Mouse (Mus musculus): ENCODE results near the gene Iqcf5. TPM values are rescaled to one million over a fixed set of nuclear protein-coding genes. Genes with fewer than 3 reads are reported as not detected.

Iqcf5 gene
- polyA plus RNA-seq, 2 experiments = not detected

DNA sequence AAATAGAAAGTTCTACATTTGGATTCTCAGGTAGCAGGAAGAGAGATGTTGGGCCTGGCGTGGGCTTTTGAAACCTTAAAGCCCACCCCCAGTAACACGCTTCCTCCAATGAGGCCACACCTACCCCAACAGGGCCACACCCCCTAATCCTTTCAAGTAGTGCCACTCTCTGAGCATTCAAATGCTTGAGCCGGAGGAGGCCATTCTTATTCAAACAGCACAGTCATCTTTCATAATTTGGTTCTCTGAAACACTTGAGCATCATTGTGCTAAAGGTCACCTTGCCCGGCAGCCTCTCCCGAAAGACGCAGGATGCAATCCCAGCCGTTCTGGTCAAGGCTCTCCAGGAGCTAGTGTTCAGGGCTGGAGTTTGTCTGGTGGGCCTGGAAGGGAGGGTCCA lies 19.9 kb downstream of the Iqcf5 start:
- Histone ChIP-seq H3K4me1 (ENCODE audit: control insufficient read depth, insufficient read depth, low read length) (no peaks in the 10 kb centered on the region), H3K4me2 (replicated peaks; ENCODE audit: low read depth, low read length, severe bottlenecking) (no peak overlapping the region), H3K4me3 (replicated peaks; ENCODE audit: low read length) (no peak overlapping the region), H3K27me3 (ENCODE audit: control insufficient read depth, insufficient read depth, low read length) (no peaks in the 10 kb centered on the region), H3K27ac (replicated peaks; ENCODE audit: low read depth, low read length) (no peak overlapping the region), H3K36me3 (ENCODE audit: control insufficient read depth, insufficient read depth, low read length) (no peaks in the 10 kb centered on the region), H3K9ac (ENCODE audit: low read depth, low read length, severe bottlenecking) (no peak overlapping the region), H3K9me3 (ENCODE audit: control insufficient read depth, low read length) (no peaks in the 10 kb centered on the region)
- 92% methylated on average over 7 of the region's 7 CpGs for WGBS
- ATAC-seq (ENCODE audit: low FRiP score, low read depth) (no peak), DNase-seq (ENCODE audit: low spot score) (no peak)
- TF ChIP-seq POLR2A (IDR thresholded peaks at IDR 0.05; ENCODE audit: borderline replicate concordance, extremely low read depth, insufficient read depth, insufficient read length) = no peak

DNA sequence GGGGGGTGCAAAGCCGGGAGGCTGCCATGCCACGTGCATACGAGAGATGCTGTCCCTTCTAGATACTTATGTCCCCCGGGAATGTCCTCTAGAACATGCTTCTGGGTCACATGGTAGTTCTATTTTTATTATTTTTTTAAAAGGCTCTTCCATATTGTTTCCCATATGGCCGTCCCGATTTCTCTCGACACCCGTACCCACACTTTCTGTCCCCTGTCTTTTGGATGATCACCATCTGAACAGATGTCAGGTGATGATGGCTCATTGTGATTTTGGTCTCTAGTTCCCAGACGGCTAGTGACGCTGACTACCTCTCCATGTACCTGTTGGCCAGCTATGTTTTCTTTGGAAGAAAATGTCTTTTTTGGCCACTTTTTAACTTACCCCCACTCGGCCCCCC lies 20.6 kb downstream of the Iqcf5 start:
- DNase-seq (ENCODE audit: low spot score) (no peak), ATAC-seq (ENCODE audit: low FRiP score, low read depth) (no peak)
- no peaks in the 10 kb centered on the region for H3K27me3 ChIP-seq (ENCODE audit: control insufficient read depth, insufficient read depth, low read length)
- H3K27ac ChIP-seq (replicated peaks; ENCODE audit: low read depth, low read length) = no peak overlapping the region
- no peak overlapping the region for H3K4me2 ChIP-seq (replicated peaks; ENCODE audit: low read depth, low read length, severe bottlenecking)
- H3K36me3 ChIP-seq (ENCODE audit: control insufficient read depth, insufficient read depth, low read length) = no peaks in the 10 kb centered on the region
- no peak overlapping the region for H3K9ac ChIP-seq (ENCODE audit: low read depth, low read length, severe bottlenecking)
- 91% methylated on average over 11 of the region's 11 CpGs for WGBS
- H3K4me3 ChIP-seq (replicated peaks; ENCODE audit: low read length) = no peak overlapping the region
- no peaks in the 10 kb centered on the region for H3K9me3 ChIP-seq (ENCODE audit: control insufficient read depth, low read length)
- no peaks in the 10 kb centered on the region for H3K4me1 ChIP-seq (ENCODE audit: control insufficient read depth, insufficient read depth, low read length)
- TF ChIP-seq POLR2A (IDR thresholded peaks at IDR 0.05; ENCODE audit: borderline replicate concordance, extremely low read depth, insufficient read depth, insufficient read length) = no peak

DNA sequence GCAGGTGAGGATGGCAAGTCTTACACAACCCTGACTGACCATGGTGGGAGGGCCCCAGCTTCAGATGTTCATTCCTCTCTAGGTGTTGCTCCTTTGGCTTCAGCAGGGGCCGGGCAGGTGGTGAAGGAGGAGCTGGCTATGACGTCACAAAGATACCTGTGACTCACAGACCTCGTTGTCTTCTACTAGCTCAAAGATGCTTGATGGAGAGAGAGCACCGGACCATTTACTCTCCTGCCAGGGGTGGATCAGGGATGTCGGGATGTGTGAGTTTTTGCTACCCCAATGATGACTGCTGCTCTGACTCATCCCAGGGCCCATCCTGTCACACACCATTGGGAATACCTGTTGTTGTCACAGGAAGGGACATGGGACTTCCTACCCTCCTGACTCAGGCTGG lies 47.2 kb downstream of the Iqcf5 start, which contains the start of gene Iqcf3:
Gene Iqcf3 (minus strand): TSS at position 101 of the 400 bp plus-strand sequence.
- ATAC-seq (ENCODE audit: low FRiP score, low read depth) (no peak), DNase-seq (ENCODE audit: low spot score) (no peak)
- Histone ChIP-seq H3K27ac (replicated peaks; ENCODE audit: low read depth, low read length) (no peak within 1 kb of the TSS), H3K4me2 (replicated peaks; ENCODE audit: low read depth, low read length, severe bottlenecking) (no peak within 1 kb of the TSS), H3K4me3 (replicated peaks; ENCODE audit: low read length) (no peak within 1 kb of the TSS), H3K36me3 (ENCODE audit: control insufficient read depth, insufficient read depth, low read length) (no peaks in the 10 kb centered on the region), H3K4me1 (ENCODE audit: control insufficient read depth, insufficient read depth, low read length) (no peaks in the 10 kb centered on the region), H3K27me3 (ENCODE audit: control insufficient read depth, insufficient read depth, low read length) (no peaks in the 10 kb centered on the region), H3K9me3 (ENCODE audit: control insufficient read depth, low read length) (no peaks in the 10 kb centered on the region), H3K9ac (ENCODE audit: low read depth, low read length, severe bottlenecking) (no peak within 1 kb of the TSS)
- no peak for TF ChIP-seq POLR2A (IDR thresholded peaks at IDR 0.05; ENCODE audit: borderline replicate concordance, extremely low read depth, insufficient read depth, insufficient read length)
- 91% methylated on average over 5 of the region's 5 CpGs for WGBS

DNA sequence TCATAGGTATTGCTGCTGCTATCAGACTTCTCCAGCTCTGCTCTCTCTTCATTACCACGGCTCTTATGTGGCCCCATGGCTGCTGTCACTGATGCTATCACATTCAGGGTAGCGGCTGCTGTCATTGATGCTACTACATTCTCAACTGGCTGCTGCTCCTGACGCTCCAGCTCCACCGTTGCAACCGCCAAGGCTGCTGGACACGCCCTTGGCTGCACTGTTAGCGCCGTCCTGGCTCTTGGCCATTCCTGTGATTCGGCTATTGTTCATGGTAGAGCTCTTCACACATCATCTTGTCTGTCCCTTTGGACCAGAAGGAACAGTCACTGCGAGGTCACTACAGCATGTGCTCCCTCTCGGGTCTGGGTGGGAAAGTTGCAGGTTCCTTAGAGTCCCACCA lies 47.9 kb downstream of the Iqcf5 start:
- no peaks in the 10 kb centered on the region for H3K36me3 ChIP-seq (ENCODE audit: control insufficient read depth, insufficient read depth, low read length)
- no peak for ATAC-seq (ENCODE audit: low FRiP score, low read depth)
- no peak overlapping the region for H3K9ac ChIP-seq (ENCODE audit: low read depth, low read length, severe bottlenecking)
- H3K4me3 ChIP-seq (replicated peaks; ENCODE audit: low read length) = no peak overlapping the region
- 92% methylated on average over 11 of the region's 11 CpGs for WGBS
- no peak overlapping the region for H3K27ac ChIP-seq (replicated peaks; ENCODE audit: low read depth, low read length)
- no peaks in the 10 kb centered on the region for H3K27me3 ChIP-seq (ENCODE audit: control insufficient read depth, insufficient read depth, low read length)
- no peaks in the 10 kb centered on the region for H3K4me1 ChIP-seq (ENCODE audit: control insufficient read depth, insufficient read depth, low read length)
- TF ChIP-seq POLR2A (IDR thresholded peaks at IDR 0.05; ENCODE audit: borderline replicate concordance, extremely low read depth, insufficient read depth, insufficient read length) = no peak
- H3K9me3 ChIP-seq (ENCODE audit: control insufficient read depth, low read length) = no peaks in the 10 kb centered on the region
- no peak overlapping the region for H3K4me2 ChIP-seq (replicated peaks; ENCODE audit: low read depth, low read length, severe bottlenecking)
- DNase-seq (ENCODE audit: low spot score) = no peak

DNA sequence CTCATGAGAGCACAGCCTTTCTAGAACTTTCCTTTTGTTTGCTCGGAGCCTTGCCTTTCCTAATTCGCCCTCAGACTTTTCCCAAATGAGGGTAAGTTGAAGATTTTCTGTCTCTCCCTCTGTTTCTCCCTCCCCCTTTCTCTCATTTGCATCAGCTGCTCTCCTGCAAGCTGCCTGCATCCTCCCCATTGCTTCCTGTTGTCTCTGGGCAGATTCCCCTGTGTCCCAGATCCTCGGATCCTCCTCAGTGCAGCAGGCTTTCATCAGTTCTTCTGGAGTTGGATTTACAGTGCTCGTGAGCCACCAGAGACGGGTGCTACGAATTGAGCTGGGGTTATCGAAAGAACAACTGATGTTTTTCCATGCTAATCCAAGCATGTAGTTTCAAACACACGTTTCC lies 49.7 kb downstream of the Iqcf5 start:
- H3K4me2 ChIP-seq (replicated peaks; ENCODE audit: low read depth, low read length, severe bottlenecking) = no peak overlapping the region
- ATAC-seq (ENCODE audit: low FRiP score, low read depth) (no peak), DNase-seq (ENCODE audit: low spot score) (no peak)
- 81% methylated on average over 8 of the region's 8 CpGs for WGBS
- H3K4me1 ChIP-seq (ENCODE audit: control insufficient read depth, insufficient read depth, low read length) = no peaks in the 10 kb centered on the region
- H3K9me3 ChIP-seq (ENCODE audit: control insufficient read depth, low read length) = no peaks in the 10 kb centered on the region
- H3K27me3 ChIP-seq (ENCODE audit: control insufficient read depth, insufficient read depth, low read length) = no peaks in the 10 kb centered on the region
- no peak overlapping the region for H3K9ac ChIP-seq (ENCODE audit: low read depth, low read length, severe bottlenecking)
- no peak overlapping the region for H3K4me3 ChIP-seq (replicated peaks; ENCODE audit: low read length)
- TF ChIP-seq POLR2A (IDR thresholded peaks at IDR 0.05; ENCODE audit: borderline replicate concordance, extremely low read depth, insufficient read depth, insufficient read length) = no peak
- no peak overlapping the region for H3K27ac ChIP-seq (replicated peaks; ENCODE audit: low read depth, low read length)
- no peaks in the 10 kb centered on the region for H3K36me3 ChIP-seq (ENCODE audit: control insufficient read depth, insufficient read depth, low read length)

Other genes with a start within 250 kb of the Iqcf5 start
- gene Poc1a, start 233.5 kb upstream of the Iqcf5 start, polyA plus RNA-seq (2012; rRNA removed) = 20.1 and 25.9 TPM in 2 replicates
- 17.4 and 20.2 TPM in 2 replicates for gene Poc1a, start 233.5 kb upstream of the Iqcf5 start, polyA plus RNA-seq (2014; fragmentation: Nextera tagmentation; extraction: Ambion mirVana)
- gene Dusp7, start 145.9 kb upstream of the Iqcf5 start, polyA plus RNA-seq (2012; rRNA removed) = 130 and 180 TPM in 2 replicates
- 73.0 and 84.1 TPM in 2 replicates for gene Dusp7, start 145.9 kb upstream of the Iqcf5 start, polyA plus RNA-seq (2014; fragmentation: Nextera tagmentation; extraction: Ambion mirVana)
- 946 and 1,047 TPM in 2 replicates for gene Rpl29, start 85.1 kb upstream of the Iqcf5 start, polyA plus RNA-seq (2012; rRNA removed)
- gene Rpl29, start 85.1 kb upstream of the Iqcf5 start, polyA plus RNA-seq (2014; fragmentation: Nextera tagmentation; extraction: Ambion mirVana) = 1,133 and 1,180 TPM in 2 replicates
- gene Acy1, start 76.3 kb upstream of the Iqcf5 start, polyA plus RNA-seq (2012; rRNA removed) = 34.4 and 35.1 TPM in 2 replicates
- gene Acy1, start 76.3 kb upstream of the Iqcf5 start, polyA plus RNA-seq (2014; fragmentation: Nextera tagmentation; extraction: Ambion mirVana) = 45.6 and 45.8 TPM in 2 replicates
- gene Abhd14b, start 67.1 kb upstream of the Iqcf5 start, polyA plus RNA-seq (2012; rRNA removed) = 54.5 and 64.6 TPM in 2 replicates
- 41.2 and 44.6 TPM in 2 replicates for gene Abhd14b, start 67.1 kb upstream of the Iqcf5 start, polyA plus RNA-seq (2014; fragmentation: Nextera tagmentation; extraction: Ambion mirVana)
- 79.9 and 87.1 TPM in 2 replicates for gene Abhd14a, start 66.9 kb upstream of the Iqcf5 start, polyA plus RNA-seq (2012; rRNA removed)
- 69.5 and 74.0 TPM in 2 replicates for gene Abhd14a, start 66.9 kb upstream of the Iqcf5 start, polyA plus RNA-seq (2014; fragmentation: Nextera tagmentation; extraction: Ambion mirVana)
- 238 and 328 TPM in 2 replicates for gene Pcbp4, start 61.3 kb upstream of the Iqcf5 start, polyA plus RNA-seq (2012; rRNA removed)
- 88.0 and 92.7 TPM in 2 replicates for gene Pcbp4, start 61.3 kb upstream of the Iqcf5 start, polyA plus RNA-seq (2014; fragmentation: Nextera tagmentation; extraction: Ambion mirVana)
- 0.47 and 0.70 TPM in 2 replicates for gene Gpr62, start 48.6 kb upstream of the Iqcf5 start, polyA plus RNA-seq (2012; rRNA removed)
- gene Gpr62, start 48.6 kb upstream of the Iqcf5 start, polyA plus RNA-seq (2014; fragmentation: Nextera tagmentation; extraction: Ambion mirVana) = 0.51 and 0.58 TPM in 2 replicates
- 44.2 and 52.3 TPM in 2 replicates for gene Rrp9, start 38.6 kb upstream of the Iqcf5 start, polyA plus RNA-seq (2012; rRNA removed)
- gene Rrp9, start 38.6 kb upstream of the Iqcf5 start, polyA plus RNA-seq (2014; fragmentation: Nextera tagmentation; extraction: Ambion mirVana) = 41.3 and 42.7 TPM in 2 replicates
- 9.0 and 9.2 TPM in 2 replicates for gene Parp3, start 37.6 kb upstream of the Iqcf5 start, polyA plus RNA-seq (2012; rRNA removed)
- gene Parp3, start 37.6 kb upstream of the Iqcf5 start, polyA plus RNA-seq (2014; fragmentation: Nextera tagmentation; extraction: Ambion mirVana) = 3.4 and 4.3 TPM in 2 replicates
- not detected in 2 replicates for gene Iqcf1, start 14.6 kb upstream of the Iqcf5 start, polyA plus RNA-seq (2012; rRNA removed)
- gene Iqcf1, start 14.6 kb upstream of the Iqcf5 start, polyA plus RNA-seq (2014; fragmentation: Nextera tagmentation; extraction: Ambion mirVana) = not detected in 2 replicates
- not detected in 2 replicates for gene Iqcf3, start 47.1 kb downstream of the Iqcf5 start, polyA plus RNA-seq (2012; rRNA removed)
- not detected in 2 replicates for gene Iqcf3, start 47.1 kb downstream of the Iqcf5 start, polyA plus RNA-seq (2014; fragmentation: Nextera tagmentation; extraction: Ambion mirVana)
- gene Iqcf4, start 56.4 kb downstream of the Iqcf5 start, polyA plus RNA-seq (2012; rRNA removed) = not detected in 2 replicates
- not detected in 2 replicates for gene Iqcf4, start 56.4 kb downstream of the Iqcf5 start, polyA plus RNA-seq (2014; fragmentation: Nextera tagmentation; extraction: Ambion mirVana)
- not detected in 2 replicates for gene Iqcf6, start 112.0 kb downstream of the Iqcf5 start, polyA plus RNA-seq (2012; rRNA removed)
- gene Iqcf6, start 112.0 kb downstream of the Iqcf5 start, polyA plus RNA-seq (2014; fragmentation: Nextera tagmentation; extraction: Ambion mirVana) = not detected in 2 replicates
- 0.06 and 0.08 TPM in 2 replicates for gene Grm2, start 141.5 kb downstream of the Iqcf5 start, polyA plus RNA-seq (2012; rRNA removed)
- gene Grm2, start 141.5 kb downstream of the Iqcf5 start, polyA plus RNA-seq (2014; fragmentation: Nextera tagmentation; extraction: Ambion mirVana) = not detected in 2 replicates
- 56.8 and 76.1 TPM in 2 replicates for gene Tex264, start 171.4 kb downstream of the Iqcf5 start, polyA plus RNA-seq (2012; rRNA removed)
- gene Tex264, start 171.4 kb downstream of the Iqcf5 start, polyA plus RNA-seq (2014; fragmentation: Nextera tagmentation; extraction: Ambion mirVana) = 63.9 and 67.6 TPM in 2 replicates